Mouse (Mus musculus) right cerebral cortex, postnatal 10 days (tissue): ENCODE results near the gene Ly6c2.
"Not testable (repeated sequence)": the region's sequence is repeated elsewhere in the genome, so short reads cannot be mapped to it uniquely, and the experiment has no call there.

Source experiments
- DNase-seq, 2 experiments: peaks; one replicate each; pipeline ENCODE4 v3.0.0; 2021; ENCODE audit warnings: low spot score in 2 of 2

Ly6c2 gene

DNA sequence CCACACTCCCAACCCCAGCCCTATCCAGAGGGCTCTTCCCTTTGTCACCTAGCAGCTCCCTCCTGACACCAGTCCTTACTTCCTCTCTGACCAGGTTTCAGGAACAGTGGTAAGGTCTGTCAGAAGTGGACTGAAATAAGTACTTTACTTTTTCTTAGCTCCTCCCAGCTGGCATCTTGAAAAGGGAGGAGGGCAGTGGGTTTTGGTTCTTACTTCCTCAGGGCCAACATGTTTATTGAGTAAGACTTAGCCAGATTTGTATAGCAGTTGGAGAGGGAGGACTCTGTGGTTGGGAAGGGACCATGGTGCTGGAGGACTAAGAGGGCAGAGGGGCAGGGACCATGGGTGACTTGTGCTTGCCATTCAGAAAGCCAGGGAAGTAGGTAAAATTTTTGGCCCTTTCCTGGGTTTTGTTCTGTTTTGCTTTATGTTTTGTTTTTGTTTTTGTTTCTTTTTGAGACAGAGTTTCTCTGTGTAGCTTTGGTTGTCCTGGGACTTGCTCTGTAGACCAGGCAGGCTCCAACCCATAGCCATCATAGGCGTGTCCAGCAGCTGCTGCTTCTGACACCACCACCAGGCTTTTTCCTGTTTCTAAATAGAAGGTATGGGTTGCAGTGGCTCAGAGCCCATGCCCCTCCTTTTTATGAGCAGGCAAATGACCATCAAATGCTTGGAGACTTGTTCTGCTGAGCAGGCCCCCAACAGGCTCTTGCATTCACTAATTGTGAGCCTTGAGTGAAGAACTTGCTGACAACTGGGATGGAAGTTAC lies at the start of gene Ly6c2:
TSS of gene Ly6c2 (minus strand) at position 110 of the 770 bp plus-strand sequence.
- DNase-seq: not testable (repeated sequence)

DNA sequence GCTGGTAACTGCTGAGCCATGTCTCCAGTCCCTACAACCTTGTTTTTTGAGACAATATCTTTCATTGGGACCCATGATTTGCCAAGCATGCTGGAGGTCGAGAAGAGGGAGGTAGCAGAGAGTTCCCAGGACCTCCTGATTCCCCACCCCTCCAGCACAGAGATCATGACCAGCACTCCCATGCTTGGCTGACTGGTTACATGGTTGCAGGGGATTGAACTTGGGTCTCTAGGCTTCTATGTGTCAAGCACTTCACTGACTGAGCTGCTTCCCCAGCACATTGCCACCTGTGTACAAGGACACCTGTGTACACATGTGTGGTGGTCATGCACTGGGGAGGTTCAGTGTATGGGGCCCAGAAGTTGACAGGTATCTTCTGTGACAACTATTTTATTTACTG lies 45.9 kb upstream of the Ly6c2 start:
- DNase-seq: no peak

DNA sequence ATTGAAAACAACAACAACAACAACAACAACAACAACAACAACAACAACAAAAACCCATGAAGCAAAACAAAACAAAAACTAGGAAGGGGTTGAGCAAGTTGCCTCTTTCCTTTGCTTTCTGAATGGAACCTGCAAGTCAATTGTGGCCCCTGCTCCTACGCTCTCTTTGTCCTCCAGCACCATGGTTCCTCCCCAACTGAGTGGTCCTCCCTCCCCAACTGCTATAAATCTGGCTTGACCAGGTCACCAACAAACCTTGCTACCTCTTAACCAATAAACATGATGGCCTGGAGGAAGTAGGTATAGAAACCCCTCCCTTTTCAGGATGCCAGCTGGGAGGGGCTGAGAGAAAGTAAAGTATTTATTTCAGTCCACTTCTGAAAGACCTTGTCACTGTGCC lies 43.2 kb upstream of the Ly6c2 start, which contains the start of gene Ly6g:
TSS of gene Ly6g (plus strand) at position 301 of the 400 bp plus-strand sequence.
- no peak for DNase-seq

DNA sequence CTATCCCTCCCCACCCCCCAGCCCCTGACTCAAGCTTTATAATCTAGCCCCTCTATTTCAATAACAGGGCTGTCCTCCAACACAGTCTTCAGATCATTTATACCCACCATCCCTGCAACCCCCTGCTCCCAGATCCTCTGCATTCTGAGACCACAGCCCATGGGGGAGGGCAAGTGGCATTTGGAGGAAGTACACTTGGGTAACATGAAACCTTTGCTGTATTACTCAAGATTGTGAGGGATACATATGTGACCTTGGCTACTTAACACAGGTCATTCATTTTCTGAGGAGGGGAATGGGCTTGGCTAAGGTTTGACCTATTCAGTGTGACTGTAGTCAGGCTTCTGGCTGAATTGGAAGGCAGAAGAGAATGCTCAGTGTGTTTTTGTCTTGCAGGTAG lies 41.3 kb upstream of the Ly6c2 start:
- no peak for DNase-seq

DNA sequence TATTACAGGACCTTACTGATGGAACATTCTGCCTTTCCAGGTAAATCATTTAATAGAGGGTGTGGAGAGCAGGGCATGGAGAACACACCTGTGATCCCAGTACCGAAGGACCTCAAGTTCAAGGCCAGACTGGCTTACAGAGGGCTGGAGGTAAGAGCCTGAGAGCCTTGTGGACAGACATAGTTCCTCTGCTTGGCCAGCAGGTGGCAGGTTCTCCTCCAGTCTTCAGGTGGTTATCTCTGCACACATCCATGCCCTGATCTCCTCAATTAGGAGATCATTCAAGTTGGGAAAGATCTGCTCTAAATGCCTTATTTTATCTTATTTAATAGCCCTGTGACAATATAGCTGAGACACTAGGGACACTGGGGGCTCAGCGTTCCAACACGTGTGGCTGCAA lies 32.0 kb upstream of the Ly6c2 start:
- no peak for DNase-seq

DNA sequence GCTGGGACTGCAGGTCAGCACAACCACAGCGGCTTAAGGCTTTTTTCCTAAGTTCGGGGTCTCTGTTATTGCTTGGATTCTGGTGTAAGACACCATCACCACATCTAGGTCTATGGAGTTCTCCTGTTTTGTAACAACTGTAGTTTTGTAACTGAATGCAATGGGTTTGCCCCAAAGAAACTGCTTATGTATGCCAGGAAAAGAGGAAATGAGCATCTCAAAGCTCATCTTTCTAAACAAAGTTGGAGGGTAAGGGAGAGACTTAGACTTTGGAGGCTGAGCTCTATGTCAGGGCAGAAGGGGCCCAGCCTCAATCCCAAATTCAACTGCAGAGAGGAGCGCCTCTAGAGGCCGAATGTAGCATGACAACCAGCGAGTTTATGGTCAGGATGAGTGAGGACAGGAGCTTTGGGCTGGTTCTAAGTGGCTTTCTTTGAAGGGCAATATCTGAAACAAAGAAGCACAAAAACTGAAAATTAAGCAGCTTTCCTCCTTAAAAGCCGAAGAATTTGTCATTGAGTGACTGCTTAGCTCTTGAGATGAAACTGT lies 30.1 kb upstream of the Ly6c2 start:
- peak in 1 of 2 experiments; percentile 23 for DNase-seq

DNA sequence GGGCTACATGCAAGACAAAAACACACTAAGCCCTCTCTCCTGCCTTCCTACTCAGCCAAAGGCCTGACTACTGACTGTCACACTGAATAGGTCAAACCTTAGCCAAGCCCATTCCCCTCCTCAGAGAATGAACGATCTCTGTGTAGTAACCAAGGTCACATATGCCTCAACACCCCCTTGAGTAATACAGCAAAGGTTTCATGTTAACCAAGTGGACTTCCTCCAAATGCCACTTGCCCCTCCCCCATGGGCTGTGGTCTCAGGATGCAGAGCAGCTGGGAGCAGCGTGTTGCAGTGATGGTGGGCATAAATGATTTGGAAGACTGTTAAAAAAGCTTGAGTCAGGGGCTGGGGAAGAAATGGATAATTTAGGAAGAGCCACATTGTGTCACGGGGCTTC lies 26.0 kb upstream of the Ly6c2 start:
- not testable (repeated sequence) for DNase-seq

DNA sequence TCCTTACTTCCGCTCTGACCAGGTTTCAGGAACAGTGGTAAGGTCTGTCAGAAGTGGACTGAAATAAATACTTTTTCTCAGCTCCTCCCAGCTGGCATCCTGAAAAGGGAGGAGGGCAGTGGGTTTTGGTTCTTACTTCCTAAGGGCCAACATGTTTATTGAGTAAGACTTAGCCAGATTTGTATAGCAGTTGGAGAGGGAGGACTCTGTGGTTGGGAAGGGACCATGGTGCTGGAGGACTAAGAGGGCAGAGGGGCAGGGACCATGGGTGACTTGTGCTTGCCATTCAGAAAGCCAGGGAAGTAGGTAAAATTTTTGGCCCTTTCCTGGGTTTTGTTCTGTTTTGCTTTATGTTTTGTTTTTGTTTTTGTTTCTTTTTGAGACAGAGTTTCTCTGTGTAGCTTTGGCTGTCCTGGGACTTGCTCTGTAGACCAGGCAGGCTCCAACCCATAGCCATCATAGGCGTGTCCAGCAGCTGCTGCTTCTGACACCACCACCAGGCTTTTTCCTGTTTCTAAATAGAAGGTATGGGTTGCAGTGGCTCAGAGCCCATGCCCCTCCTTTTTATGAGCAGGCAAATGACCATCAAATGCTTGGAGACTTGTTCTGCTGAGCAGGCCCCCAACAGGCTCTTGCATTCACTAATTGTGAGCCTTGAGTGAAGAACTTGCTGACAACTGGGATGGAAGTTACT lies 23.5 kb upstream of the Ly6c2 start:
- not testable (repeated sequence) for DNase-seq

DNA sequence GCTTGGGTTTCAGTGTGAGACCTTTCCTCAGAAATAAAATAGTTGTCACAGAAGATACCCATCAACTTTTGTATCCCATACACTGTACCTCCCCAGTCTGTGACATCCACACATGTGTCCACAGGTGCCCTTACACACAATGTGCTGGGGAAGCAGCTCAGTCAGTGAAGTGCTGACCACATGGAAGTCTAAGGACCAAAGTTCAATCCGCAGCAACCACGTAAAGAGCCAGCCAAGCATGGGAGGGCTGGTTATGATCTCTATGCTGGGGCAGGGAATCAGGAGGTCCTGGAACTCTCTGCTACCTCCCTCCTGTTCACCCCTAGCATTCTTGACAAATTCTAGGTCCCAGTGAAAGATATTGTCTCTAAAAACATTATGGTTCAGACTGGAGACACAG lies 20.6 kb upstream of the Ly6c2 start:
- not testable (repeated sequence) for DNase-seq

DNA sequence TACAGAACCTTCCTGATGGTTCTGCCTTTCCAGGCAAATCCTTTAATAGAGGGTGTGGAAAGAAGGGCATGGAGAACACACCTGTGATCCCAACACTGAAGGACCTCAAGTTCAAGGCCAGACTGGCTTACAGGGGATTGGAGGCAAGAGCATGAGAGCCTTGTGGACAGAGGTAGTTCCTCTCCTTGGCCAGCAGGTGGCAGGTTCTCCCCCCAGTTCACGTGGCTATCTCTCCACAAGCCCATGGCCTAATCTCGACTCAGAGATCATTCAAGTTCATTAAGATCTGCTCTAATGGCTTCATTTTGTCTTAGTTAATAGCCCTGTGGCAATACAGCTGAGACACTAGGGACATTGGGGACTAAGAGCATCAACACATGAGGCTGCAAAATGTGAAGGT lies 8.3 kb upstream of the Ly6c2 start:
- no peak for DNase-seq

DNA sequence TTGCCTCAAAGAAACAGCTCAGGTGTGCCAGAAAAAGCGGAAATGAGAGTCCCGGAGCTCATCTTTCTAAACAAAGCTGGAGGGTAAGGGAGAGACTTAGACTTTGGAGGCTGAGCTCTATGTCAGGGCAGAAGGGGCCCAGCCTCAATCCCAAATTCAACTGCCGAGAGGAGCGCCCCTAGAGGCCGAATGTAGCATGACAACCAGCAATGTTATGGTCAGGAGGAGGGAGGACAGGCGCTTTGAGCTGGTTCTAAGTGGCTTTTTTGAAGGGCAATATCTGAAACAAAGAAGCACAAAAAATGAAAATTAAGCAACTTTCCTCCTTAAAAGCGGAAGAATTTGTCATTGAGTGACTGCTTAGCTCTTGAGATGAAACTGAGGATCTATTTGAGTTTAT lies 7.0 kb upstream of the Ly6c2 start:
- peak in 1 of 2 experiments; percentile 28 for DNase-seq

DNA sequence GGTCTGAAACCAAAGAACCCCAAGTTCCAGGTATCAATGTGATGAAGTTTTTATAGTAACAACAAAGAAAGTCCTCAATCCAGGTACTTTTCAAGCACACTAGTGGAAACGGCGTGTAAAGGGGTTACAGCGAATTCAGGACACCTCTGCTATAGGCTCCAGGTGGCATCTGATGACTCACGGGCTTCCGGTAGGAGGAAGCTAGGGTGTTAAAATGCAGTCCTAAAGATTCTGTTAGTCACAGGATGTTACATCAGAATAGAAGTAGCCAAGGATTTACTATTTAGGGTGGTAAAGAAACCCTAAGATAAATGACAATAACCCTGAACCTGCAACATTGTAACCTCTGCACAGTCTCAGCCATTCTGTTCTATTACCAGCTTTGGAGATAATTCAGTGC lies 5.7 kb upstream of the Ly6c2 start:
- DNase-seq: not testable (repeated sequence)

DNA sequence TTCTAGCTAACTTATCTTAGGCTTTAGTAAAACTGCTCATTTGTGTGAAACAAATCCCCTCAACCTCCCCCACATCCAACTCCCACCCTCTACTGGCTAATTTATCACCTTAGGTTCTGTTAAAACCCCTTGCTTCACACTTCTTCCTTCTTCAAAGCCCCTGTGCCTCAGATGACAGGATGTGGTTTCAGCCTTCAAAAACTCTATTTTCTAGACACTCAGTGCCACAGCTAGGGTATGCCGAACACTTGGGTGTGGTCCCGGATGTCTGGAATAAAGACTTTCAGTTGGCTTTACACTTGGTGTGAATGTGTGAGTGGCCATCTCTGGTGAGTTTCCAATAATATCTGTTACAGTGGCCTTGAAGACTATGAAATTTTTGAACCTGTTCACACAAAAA lies 4.8 kb upstream of the Ly6c2 start:
- no peak for DNase-seq

DNA sequence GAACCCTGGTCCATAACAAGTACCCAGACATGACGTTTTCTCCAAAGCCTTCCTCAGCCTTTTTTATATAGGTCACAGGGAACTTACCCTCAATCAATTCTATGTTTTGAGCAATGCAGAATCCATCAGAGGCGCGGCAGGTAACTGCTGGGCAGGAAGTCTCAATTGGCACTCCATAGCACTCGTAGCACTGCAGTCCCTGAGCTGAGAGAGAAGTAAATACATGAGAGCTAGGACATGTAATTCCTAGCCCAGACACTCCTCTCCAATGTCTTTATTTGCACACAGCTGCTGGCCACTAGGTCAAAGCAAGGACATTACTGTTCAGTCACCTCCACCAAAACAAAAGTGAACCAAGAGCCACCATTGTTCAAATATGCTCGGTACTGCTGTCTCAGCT lies 1.3 kb downstream of the Ly6c2 start:
- not testable (repeated sequence) for DNase-seq

DNA sequence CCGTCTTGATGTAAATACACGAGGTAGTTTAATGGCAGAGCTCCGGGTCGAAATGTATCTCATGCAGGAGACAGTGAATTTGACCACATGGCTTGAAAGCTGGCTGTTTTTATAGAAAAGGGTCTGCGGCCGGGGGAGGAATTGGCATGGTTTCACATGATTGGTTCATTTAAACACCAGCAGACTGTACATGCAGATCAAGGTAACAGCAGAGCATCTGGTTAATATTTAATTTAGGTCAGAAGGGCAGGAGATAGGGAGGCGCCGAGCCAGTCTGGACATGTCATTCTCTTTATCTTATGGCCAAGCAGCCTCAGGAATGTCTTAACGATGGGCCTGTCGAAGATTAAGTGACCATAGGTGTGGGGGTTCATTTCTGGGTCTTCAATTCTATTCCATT lies 12.5 kb downstream of the Ly6c2 start:
- no peak for DNase-seq

DNA sequence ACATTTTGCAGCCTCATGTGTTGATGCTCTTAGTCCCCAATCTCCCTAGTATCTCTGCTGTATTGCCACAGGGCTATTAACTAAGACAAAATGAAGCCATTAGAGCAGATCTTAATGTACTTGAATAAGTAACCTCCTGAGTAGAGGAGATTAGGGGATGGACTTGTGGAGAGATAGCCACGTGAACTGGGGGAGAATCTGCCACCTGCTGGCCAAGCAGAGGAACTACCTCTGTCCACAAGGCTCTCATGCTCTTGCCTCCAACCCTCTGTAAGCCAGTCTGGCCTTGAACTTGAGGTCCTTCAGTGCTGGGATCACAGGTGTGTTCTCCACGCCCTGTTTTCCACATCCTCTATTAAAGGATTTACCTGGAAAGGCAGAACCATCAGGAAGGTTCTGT lies 23.7 kb downstream of the Ly6c2 start:
- DNase-seq: not testable (repeated sequence)

DNA sequence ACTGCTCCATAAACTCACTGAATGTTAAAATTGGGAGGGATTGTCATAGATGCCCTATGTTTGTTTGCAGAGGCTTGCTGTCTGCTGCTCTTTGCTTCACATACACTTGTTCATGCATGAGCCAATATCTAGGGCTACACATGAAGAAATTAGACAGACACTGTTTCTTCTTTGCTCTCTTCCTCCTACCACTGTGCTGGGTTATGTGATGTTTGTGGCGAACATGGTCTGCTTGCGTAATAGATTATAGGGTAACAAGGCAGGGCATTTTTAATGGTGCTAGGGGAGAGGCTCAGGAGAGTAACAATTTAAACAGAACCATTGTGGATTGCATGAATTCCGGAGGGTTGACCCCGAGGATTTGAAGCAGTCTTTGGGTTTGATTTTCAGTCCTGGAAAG lies 41.8 kb downstream of the Ly6c2 start:
- DNase-seq: no peak

DNA sequence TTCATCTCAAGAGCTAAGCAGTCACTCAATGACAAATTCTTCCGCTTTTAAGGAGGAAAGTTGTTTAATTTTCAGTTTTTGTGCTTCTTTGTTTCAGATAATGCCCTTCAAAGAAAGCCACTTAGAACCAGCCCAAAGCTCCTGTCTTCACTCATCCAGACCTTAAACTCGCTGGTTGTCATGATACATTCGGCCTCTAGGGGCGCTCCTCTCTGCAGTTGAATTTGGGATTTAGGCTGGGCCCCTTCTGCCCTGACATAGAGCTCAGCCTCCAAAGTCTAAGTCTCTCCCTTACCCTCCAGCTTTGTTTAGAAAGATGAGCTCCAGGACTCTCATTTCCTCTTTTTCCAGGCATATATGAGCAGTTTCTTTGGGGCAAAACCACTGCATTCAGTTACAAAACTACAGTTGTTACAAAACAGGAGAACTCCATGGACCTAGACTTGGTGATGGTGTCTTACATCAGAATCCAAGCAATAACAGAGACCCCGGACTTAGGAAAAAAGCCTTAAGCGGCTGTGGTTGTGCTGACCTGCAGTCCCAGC lies 49.7 kb downstream of the Ly6c2 start:
- peak in 1 of 2 experiments; percentile 49 for DNase-seq

DNA sequence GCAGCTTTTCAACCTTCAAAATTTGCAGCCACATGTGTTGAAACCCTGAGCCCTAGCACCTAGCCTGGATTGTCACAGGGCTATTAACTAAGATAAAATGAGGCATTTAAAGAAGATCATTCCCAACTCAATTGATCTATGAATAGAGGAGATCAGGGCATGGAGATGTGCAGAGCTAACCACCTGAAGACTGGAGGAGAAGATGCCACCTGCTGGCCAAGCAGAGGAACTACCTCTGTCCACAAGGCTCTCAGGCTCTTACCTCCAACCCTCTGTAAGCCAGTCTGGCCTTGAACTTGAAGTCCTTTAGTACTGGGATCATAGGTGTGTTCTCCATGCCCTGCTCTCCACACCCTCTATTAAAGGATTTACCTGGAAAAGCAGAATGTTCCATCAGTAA lies 51.3 kb downstream of the Ly6c2 start:
- DNase-seq: peak in 1 of 2 experiments; percentile 26
